Mouse (Mus musculus): ENCODE measurements around the gene Sdc4.
A peak's percentile ranks its signal among the peaks of the same experiment; 100 is the strongest.

Sdc4 gene

DNA sequence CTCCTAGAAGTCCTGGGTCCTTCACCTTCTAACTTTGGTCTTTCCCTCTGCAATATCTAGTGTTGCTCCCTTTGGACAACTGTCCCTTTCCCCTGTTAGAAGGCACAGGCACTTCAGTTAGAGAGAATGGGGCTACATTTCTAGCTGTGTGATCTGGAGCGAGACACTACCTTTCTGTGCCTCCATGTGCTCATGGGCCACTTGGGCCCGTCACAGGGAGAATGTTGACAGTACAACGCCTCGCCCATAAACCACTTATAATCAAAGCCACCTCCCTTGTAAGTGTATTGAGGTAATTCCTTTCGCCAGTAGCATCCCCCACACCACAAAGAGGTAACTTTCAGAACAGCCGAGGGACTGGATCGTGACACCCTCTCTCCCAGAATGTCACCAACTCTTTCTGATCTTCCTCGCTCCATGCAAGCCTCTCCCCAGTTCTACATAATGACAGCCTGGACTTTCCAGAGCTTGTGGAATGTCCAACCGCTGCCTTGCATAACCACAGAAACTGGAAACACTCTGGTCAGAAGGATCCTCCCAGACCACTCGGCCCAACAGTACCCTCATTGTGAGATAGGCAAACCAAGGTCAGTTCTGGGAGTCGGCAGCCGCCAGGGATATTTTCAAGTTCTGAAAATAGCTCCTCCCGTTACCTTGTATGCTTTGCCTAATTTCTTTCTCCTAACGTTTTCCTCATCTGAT is 5.8 kb upstream of the Sdc4 start:
- DNase-seq (ENCODE audit: low spot score in 2 of 2), result no peak

DNA sequence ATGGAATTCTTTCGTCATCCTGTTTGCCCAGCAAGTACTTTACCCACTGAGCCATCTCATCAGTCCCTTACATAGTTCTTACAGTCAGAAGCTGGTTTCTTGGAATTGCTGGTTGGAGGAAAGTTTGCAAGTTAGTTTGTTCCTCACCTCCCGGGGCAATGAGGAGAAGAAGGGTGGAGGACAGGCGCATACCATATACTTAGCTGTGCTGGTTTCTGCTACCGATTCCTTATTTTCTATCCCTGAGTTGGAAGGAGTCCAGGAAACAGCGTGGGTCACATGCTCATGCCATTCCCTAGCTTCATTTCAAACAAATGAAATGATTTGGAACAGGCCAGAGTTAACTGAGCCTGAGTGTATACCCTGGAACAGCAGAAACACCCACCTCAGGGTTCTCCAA is 5.2 kb upstream of the Sdc4 start:
- no peak for DNase-seq (ENCODE audit: low spot score in 2 of 2)

DNA sequence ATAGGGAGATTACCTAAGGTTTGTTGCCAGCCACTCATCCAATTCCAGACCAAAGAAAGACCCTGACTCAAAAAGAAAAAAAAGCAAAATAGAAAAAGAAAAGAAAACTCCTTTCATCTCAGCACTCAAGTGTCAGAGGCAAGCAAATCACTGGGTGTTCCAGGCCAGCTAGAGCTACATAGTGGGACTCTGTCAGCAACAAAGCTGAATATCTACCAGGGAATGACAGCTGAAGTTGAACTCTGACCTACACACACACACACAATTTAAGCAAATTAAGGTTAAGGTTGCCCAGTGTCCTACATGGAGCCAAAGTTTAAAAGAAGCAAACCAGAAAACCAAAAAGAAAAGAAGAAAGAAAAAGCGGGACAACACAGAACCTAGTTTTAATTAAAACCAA is 4.5 kb upstream of the Sdc4 start:
- no peak for DNase-seq (ENCODE audit: low spot score in 2 of 2)

DNA sequence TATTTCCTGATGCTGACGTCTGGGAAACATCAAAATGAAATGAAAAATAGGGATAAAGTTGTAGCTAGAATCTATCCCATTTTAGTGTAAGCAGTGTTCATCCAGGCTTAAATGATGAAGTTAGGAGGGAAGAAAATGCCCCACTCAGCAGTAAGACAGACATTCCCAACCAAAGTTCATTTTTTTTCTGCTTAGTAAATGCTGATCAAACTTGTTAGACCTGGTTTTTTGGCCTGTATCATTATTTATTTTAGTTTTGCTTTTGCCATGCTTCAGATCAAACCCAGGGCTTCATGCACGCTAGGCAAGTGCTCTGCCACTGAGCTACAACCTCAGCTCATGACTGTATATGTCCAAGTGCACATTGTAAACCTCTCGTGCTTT is 2.4 kb upstream of the Sdc4 start:
- no peak for DNase-seq (ENCODE audit: low spot score in 2 of 2)

DNA sequence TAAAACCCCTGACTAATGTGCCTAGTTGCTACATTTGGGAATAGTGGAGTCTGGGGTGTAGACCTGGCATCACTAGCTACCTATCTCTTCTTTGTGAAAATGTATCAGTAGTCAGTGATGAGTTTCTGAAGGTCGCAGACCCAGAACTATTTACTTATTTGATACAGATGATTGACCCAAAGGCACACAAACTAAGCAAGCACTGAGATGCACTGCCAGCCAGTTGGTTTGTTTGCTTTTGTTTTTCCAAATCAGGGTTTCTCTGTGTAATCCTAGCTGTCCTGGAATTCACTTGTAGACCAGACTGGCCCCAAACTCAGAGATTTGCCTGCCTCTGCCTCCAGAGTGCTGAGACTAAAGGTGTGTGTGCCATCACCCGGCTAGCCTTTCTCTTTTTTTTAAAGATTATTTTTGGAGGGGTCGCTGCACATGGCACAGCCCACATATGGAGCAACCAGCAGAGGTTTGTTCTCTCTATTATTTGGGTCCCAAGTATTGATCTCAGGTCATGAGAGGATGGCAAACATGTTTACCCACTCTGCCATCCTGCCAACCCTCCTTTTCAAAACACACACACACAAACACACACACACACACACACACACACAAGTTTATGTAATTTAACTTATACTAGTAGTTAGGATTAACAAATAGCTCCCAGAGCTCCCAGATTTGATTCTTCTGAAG is 1.9 kb upstream of the Sdc4 start:
- no peak for DNase-seq (ENCODE audit: low spot score in 2 of 2)

DNA sequence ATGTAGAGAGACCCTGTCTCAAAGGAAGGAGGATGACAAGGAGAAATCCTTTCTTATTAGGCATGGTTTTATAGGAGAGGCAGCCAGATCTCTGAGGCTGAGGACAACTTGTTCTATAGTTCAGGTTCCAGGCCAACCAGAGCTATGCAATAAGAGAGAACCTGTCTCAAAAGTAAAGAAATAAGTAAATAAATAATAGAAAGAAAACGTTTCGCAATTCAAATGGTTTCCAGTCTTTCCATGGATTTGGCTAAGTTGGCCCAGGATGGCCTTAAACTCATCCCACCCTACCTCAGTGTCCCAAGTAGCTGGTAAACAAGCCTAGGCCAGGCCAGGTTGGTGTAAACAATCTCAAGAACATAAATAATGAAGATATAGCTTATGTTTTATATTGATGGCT is 1.0 kb upstream of the Sdc4 start:
- no peak for DNase-seq (ENCODE audit: low spot score in 2 of 2)

DNA sequence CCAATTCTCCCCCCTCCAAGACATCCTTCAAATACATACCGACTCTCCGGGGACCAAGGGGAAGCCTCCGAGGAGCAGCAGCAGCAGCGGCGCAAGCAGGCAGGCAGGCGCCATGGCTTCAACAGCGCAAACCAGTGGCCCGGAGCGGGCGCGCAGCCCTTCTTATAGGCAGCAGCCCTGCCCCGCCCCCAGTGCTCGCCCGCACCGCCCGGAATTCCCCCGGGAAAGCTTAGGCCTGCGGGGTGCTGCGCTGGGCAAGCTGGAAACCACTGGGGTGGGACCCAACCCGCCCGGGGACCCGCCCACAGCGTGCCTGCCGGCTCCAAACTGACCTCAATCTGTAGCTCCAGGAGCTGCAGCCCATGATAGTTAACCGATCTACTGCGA is 643 bp downstream of the Sdc4 start:
- DNase-seq (ENCODE audit: low spot score in 2 of 2), result peak; percentile 86 to 92

DNA sequence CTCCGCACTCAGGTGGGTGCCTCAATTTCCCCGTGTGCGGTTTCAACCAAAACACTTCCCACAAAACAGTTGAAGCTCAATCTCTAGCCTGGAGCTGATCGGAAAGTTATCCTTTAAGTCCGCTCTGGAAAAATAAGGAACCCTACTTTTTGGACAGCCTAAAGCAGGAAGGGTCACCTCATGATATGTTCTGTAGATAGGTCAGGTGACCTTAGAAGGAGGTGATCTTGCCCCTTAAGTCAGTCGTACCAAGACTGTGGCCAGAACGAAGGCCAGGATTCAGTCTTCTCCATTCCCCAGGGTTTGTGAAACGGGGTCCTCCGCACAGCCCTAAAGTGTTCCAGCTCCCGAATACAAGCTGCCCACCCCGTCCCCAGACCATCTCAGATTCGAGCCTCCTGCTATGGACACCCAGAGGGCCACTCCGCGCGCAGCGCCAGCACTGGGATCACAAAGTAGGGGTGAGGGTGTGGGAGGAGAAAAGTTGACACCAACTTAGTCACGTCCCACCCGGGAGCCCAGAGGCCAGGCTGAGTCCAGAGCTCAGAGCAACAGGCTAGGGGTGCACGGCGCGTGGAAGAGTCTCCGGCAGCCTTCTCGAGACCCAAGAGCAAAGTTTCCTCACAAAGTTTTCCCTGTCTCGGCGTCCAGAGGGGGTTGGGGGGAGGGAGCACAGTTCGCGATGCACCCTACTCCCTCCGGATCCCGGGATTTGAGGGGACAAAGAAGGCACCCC is 1.2 kb downstream of the Sdc4 start:
- DNase-seq (ENCODE audit: low spot score in 2 of 2), result no peak

DNA sequence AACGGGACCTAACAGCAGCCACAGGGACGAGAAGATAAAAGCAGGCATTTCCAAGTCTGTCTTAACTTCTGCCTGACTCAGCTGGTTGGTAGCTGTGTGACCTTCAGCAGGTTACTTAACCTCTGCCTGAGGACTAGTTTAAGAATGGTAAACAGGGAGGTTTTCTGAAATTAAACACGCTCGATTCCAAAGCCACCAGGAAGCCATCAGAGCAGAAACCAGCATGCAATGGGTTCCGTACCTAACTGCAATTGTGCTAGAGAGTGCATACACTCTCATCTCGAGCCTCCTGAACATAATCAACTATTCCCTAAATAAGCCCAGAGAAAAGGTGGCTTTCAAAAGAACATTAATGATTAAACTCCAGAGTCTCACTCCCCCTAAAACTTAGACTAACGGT is 2.0 kb downstream of the Sdc4 start:
- DNase-seq (ENCODE audit: low spot score in 2 of 2), result no peak

DNA sequence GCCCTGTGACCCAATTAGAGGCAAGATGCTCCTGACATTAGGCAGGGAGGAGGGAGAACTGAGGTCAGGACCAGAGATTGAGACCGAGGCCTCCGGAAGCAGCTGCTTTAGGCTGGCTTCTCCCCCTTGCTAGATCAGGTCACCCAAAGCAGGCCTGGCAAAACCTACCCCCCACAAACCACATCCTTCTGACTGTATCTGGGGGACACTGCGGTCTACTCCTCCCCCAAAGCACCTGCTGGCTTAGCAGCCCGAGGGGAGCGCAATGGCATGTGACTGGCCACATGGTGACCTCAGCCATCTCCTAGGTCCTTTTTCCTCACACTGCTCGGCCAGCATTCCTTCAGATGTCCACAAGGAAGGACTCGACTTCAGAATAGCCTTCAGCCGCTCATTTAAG is 2.5 kb downstream of the Sdc4 start:
- no peak for DNase-seq (ENCODE audit: low spot score in 2 of 2)

DNA sequence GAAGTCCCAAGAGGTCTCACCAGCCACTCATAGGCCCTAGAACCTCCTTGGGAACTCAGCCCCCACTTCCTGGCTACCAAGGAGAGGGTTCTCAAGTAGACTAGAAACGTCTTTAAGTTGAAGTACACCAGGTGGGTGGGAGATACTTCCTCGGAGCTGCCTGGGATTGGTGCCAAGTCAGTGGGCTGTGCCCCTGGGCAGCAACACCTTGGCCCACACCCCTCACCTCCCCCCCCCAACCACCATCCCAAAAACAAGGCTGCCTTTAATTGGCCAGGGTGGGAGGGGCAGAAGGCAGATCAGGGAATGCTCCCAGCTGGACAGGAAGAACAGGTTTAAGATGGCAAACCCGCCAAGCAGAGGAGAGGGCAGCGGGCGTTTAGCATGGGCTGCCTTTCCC is 3.4 kb downstream of the Sdc4 start:
- DNase-seq (ENCODE audit: low spot score in 2 of 2), result no peak

DNA sequence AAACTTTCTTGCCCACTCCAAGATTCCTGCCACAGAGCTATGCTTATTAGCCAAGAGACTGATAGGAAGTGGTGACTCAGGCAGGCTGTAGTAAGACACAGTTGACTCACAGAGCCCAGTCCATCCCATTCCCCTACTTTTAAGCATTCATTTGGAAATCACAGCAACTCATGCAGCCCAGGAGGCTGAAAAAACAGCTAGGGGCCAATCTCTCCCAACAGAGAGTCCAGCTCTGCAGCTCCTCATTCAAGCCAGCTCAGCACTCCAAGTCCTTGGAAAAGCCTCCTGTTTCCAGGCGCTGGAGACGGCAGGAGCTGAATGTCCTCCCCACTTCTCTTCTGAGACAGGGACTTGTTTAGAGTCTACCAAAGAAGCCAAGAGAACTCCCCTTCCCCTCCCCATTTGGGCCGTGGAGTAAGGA is 4.7 kb downstream of the Sdc4 start:
- DNase-seq (ENCODE audit: low spot score in 2 of 2), result no peak

DNA sequence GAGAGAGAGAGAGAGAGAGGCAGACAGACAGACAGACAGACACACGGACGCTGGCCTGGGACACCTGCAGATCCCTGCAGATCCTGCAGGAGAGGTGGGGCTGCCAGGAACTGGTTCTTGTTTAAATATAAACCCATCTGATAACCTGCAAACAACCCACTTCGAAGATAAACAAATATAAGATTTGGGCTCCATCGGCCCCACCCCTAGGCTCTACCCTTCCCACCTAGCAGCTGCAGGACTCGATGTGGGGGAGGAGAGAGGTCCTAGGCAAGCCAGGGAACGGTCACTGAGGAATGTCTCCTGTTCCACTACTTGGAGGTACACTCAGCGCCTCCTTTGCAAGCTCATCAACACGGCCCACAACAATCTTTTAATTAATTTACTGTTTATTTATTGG is 5.4 kb downstream of the Sdc4 start:
- DNase-seq (ENCODE audit: low spot score in 2 of 2), result no peak

DNA sequence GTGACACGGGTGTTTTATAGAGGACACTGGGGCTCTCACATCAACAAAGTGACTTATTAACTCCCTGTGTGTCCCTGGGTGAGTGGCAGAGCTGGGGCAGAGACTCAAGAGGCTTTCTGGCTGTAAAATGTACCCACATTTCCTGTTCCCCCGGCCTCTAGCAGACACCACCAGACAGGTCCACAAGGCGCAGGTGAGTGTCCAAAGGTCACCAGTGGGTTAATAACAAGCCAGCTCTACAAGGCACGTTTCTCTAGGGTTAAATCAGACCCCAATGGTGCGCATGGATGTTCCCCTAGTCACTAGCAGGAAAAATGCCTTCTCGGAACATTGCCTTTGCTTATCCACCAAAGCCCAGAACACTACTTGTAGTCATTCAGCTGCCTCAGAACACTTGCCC is 6.0 kb downstream of the Sdc4 start:
- no peak for DNase-seq (ENCODE audit: low spot score in 2 of 2)

DNA sequence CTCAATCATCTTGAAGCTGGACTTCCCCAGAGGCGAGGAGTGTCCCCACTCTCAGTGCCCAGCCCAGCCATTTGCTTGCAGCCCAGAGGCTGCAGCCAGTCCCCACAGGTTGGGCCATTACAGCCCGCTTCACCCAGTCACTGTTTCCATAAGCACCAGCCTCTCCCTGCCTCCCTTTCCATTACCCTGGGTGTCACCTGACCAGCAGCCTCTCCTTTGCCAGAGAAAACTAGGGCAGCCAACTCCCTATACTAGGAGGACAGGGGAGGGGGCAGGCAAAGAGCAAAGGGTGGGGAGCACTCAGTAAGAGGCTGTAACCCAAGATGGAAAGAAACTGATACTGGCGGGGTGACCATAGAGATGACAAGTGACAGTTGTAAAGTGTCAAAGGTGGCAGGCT is 6.7 kb downstream of the Sdc4 start:
- DNase-seq (ENCODE audit: low spot score in 2 of 2), result no peak

DNA sequence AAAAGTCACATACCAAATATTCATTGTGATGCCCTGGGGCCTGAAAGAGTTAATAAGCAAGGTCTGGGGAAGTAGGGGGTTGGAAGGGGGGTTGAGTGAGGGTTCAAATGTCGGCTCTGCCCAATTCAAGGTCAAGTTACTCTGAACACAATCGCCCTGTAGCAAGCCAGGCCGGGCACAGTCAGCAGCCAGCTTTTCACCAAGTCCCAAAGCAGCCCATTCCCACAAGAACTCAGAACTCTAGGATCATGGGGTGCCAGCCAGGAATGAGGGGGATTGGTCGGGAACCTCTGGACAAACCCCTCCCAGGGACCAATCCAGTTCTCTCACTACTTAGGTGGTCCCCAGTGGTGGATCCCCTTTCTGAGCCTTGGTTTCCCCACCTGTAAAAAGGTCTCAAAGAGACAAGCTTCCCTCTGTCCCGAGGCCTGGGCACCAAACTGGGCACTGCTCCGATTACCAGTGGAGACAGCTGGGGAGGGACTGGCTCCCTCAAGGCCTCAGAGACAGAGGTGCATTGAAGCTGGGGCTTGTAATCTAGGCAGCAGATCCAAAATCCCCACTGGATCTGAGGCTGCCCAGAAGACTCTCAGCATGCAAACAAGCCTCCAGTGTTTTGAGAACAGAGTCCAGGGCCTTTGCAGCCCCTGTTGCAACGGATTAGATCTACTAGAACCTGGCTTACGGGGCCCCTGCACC is 7.3 kb downstream of the Sdc4 start:
- no peak for DNase-seq (ENCODE audit: low spot score in 2 of 2)

DNA sequence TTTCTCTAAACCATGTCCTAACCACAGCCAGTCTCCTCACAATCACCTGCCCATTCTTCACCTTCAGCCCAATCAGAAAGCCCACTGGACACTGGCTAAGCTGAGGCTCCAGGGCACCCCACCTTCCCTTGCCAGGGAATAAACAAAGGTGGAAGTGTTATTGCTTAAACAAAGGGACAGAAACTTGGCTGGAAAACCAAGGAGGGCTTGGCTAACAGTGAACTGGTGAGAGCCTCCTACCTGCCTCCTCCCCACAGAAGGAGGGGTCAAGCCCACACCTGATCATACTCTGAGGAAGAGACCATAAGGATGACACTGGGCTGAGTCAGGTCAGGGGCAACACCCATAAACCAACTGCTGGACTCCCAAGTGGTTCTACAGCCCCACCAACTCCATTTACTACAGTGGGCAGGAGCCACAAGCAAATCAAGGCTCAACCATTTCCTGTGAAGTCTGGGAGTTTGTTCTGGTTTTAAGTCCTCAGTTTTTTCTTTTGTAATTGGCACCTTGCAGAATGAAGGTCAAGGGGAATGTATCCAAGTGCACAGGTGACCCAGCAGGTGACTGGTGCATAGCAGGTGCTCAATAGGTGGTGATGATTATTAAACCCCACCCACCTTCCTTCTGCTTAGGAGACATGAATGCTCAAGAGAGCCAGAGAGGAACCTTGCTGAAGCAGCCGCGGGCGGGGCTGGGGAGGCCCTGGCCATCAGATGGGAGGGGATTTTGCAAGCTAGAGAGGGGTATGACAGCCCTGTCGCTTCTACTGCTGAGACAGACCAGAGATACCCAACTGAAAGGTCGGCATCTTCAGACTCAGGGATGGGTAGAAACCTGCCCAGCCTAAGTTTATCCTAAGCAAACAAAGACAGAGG is 8.2 kb downstream of the Sdc4 start:
- DNase-seq (ENCODE audit: low spot score in 2 of 2), result no peak

DNA sequence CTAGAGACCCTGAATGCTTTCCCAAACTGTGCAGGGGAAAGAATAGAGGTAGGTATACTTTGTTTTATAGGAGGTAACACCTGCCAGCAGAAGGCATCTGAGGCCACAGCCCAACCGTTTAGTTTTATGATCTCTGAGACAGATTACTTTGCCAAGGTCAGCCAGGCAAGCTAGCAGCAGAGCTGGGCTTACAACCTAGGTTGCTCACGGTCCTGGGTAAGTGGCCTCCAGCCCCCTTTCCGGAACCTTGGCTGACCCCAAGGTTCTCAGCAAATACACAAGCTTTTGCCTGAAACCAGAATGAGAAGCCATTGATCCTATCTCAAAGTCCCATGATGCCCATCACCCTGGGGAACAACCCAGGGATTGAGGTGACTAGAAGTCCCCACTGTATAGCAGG is 9.0 kb downstream of the Sdc4 start:
- no peak for DNase-seq (ENCODE audit: low spot score in 2 of 2)

DNA sequence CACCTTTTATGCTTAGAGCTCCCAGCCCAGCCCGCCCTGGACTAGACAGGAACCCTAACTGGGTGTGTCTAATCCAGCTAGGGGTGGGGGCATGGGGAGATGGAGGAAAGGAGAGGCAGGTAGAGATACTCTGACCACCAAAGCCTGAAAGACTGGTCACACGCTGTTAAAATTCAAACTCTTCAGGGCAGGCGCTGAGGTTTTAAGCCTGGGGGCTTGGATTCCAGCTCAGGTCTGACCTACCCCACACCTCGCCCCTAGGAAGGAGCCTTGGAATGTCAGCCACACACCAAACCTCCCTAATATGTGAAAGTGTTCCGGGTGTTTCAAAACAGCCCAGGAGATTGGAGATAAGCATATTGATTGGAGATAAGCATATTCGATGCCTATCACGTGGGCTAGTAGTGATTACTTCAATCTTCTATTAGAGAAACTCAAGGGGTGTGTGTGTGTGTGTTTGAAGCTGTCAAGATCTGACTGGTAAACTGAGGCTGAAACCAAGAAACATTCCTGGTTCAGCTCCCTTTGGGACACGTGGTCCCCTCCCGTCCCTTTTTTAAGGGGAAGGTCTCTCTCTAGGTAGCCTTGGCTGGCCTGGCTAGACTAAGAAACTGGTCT is 10.3 kb downstream of the Sdc4 start:
- no peak for DNase-seq (ENCODE audit: low spot score in 2 of 2)

DNA sequence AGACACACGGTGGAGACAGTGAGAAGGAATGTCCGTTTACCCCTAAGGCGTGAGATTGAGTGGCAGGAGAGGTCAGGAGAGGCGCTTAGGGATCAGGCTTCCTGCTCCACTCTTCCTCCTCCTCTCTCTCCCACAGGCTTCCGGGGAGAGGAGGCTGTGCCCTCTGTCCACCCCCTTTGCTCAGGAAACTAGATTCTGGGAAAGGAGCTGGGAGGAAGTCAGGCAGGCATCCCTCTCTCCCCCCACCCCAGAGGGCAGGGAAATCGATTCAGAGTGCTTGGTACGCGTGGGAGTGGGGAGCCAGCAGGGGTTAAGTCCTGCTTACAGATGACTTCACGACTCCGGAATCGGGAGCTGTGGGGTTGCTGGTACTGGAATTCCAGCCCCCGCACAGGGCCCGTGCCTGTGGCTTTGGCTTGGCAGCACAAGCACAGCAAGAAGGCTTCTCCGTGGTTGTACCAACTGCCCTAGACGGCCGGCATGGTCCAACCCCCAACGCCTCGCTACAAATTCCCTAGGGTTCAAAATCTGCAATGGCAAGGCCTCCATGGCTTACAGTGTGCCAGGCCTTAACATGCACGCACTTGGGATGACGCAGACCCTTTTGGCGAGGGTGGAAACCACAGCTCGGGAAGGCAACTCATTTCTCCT is 11.0 kb downstream of the Sdc4 start:
- DNase-seq (ENCODE audit: low spot score in 2 of 2), result no peak

Data from urinary bladder, postnatal 4 days (tissue).